Mouse (Mus musculus) stomach, postnatal 0 days (tissue): ENCODE results near the gene Pitpnm1.

Experiments
- CTCF ChIP-seq: IDR thresholded peaks from 2 replicates; pipeline ENCODE4 v1.5.1; 2016; ENCODE audit warnings: antibody characterized with exemption, low read depth, mild to moderate bottlenecking, moderate library complexity
- EP300 ChIP-seq: optimal IDR thresholded peaks from 2 replicates; pipeline ENCODE3; 2016; ENCODE audit warnings: antibody characterized with exemption

DNA sequence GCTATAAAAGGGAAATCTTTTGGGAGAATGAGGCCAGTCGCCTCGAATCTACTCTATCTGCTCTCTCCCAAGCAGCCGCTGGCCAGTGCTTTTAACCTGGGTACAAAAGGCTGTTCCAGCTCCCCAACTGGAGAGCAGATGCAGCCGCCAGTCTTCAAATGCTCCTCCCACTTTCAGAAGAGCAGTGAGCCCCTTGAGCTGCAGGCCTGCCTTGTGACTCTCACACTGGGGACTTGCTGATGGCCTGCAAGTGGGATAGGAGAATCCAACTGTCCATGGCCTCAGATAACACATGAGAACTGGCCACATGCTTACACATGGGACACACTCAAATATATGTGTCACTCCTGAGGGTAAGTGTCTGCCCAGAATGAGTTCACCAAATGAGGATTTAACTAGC, 43.1 kb upstream of the Pitpnm1 start:
- no peak for TF ChIP-seq CTCF
- no peak for TF ChIP-seq EP300
